Mouse (Mus musculus) central nervous system, embryonic 14 days (tissue): ENCODE results near the gene Ngrn. TPM values are rescaled to one million over a fixed set of nuclear protein-coding genes. Genes with fewer than 3 reads are reported as not detected.

Experiments used
- polyA plus RNA-seq: library from polyadenylated mRNA; depleted of rRNA; stranded (reverse); fragments of >200 nt; gene quantifications from 2 replicates; pipeline ENCODE4 v1.2.3, GENCODE M21; 2012; rRNA removed

Ngrn gene
- polyA plus RNA-seq, result 55.8 and 56.9 TPM in 2 replicates

DNA sequence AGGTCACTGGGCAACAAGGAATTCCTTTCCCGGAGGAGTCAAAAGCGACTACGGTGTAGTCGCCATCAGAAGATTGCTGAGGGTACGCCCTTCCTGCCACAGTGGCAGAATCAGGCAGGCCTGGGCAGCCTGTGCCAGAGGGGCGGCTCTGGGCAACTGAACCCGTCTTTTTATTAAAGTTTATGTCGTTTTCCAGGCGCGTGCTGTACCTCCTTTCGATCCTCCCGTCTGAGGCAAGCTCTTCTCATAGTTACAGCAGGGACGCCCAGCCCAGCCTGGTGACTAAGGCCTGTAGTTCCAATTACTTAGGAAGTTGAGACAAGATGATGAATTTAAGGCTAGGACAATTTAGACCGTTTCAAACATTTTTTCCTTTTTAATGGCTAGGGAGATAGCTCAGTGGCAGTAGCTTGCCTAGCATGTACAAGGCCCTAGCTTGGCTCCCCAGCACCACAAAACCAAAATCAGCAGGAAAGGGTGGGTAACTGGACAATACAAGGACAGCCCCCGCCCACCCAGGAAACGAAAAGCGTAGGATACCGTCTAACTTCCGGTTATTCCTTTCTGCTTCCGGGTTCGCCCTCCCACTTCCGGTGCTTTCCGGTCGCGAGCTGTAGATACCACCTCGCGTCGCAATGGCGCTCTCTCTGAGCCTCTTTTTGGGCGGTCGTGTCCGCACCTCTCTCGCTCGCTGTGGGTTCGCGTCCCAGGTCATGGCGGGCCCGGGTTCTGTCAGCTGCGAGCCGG, at the start of gene Ngrn:
TSS of gene Ngrn (plus strand) at position 591 of the 747 bp plus-strand sequence.

DNA sequence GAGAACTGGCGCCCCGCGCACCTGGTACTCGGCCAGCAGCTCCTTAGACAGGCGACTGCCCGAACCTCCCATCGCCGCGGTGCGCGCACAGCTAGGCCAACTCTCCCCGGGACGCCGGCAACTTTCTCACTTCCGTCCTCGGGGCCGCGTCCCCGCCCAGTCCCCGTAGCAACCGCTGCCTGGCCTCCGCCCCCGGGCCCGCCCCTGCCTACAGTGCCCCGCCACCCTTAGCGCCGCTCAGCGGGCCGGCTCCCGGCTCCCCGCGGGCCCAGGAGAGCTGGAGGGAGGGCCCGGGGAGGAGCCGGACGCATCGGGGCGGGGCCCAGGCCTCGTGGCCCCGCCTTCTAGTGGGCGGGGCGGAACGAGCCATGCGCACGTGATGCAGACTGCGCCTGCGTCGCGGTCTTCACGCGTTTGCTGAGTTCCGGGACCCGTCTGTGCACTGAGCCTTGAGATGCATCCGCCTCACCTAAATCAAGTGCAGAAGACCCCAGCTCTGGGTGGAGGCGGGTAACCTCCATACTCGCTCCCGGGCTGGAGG, 28.5 kb upstream of the Ngrn start, which contains the start of the genes Cib1 and Gdpgp1:
TSS of gene Cib1 (minus strand) at position 325 of the 541 bp plus-strand sequence.
TSS of gene Gdpgp1 (plus strand) at position 377 of the 541 bp plus-strand sequence.

DNA sequence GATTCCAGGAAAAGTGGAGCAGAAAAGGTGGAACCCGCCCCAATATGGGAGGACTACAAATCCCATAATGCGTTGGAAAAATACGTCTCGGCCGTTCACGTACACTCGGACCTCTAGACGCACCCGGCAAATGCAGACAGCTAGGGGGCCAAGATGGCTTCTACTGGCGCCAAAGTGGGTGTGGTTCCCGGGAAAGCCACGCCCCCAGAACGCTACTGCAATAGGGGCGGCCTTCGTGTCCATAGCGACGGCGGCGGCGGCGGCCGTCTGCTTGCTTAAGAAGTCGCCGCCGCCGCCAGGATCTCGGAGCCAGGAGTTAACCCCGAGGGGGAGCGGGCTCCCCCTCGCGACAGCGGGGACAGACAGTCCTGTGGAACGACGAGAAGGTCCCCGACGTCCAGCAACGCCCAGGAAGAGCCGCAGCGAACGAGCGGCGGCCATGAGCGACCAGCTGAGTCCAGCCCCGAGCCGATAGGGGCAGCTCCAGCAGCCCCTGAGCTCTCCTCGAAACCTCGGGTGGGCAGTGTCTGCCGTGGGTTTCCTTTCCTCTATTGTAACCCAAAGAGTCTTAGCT, 14.8 kb upstream of the Ngrn start, which contains the start of gene Ttll13:
TSS of gene Ttll13 (plus strand) at position 229 of the 574 bp plus-strand sequence.

DNA sequence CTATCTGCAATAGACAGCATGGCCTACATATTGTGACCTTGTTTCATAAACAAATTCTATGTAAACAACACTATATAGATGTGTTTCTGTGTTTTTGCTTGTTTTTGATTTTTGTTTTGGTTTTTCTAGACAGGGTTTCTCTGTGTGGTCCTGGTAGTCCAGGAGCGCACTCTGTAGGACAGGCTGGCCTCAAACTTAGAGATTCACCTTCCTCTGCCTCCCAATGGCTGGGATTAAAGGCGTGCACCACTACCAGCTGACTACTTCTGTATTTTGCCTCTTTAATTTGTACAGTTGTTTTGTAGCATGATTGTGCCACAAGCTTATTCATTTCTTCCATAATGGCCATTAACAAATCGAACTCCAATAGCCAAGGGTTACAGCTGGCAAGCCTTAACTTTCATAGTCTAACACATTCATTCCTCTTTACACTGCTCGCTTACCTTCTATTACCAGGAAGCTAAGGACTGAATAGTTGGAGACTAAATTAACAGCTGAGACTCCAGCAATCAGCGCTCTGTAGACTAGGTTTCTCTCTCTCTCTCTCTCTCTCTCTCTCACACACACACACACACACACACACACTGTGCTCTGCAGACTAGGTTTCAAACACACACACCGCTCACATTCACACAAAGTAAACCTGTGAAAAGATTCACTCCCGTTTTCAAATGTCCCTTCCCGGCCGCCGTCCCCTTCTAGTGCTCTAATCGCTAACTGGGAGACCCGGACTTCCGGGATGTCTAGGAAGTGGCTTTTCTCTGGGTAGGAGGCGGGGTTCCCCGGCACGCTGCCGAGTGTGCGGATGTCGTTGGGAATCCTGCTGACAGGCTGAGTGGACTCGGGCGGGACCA, 8.1 kb downstream of the Ngrn start, which contains the start of gene Vps33b:
TSS of gene Vps33b (plus strand) at position 753 of the 854 bp plus-strand sequence.

DNA sequence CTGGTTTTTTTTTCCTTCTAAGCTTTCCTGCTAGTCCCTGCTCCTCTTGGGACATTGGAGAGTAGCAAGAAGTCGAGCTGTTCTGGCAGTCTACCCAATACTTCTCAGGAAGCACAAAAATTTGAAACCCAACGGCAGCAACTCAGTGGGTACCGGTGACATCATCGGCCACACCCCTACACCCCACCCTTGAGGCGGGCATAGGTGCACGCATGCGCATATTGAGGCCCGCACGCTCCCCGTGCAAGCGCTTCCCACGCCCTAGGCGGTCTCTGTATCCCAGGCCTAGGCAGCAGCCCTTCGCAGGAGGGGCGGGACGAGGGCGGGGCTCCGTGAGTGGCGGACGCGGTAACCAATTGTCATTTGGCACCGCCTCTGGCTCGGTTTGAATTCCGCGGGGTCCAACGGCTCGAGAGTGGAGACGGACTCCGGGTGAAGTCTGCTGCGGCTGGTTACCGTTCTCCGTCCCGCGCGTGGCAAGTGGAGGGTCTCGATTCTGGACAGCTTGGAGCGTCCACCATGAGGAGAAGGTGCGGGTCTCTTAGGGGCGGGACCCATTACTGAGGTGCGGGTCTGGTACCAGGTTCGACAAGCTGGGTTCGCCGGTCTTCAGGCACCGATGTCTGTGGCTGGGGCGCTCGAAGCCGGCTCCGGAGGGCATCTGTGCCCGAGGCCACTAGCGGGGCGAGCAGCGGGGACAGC, 33.2 kb downstream of the Ngrn start, which contains the start of gene Prc1:
TSS of gene Prc1 (plus strand) at position 389 of the 702 bp plus-strand sequence.

Other genes starting within 250 kb of the Ngrn start
- 29.2 and 30.0 TPM in 2 replicates for gene Zfp710, start 236.4 kb upstream of the Ngrn start, polyA plus RNA-seq
- gene Idh2, start 145.8 kb upstream of the Ngrn start, polyA plus RNA-seq, result 287 and 310 TPM in 2 replicates
- 13.4 and 14.3 TPM in 2 replicates for gene Sema4b, start 74.4 kb upstream of the Ngrn start, polyA plus RNA-seq
- gene Cib1, start 28.4 kb upstream of the Ngrn start, polyA plus RNA-seq, result 29.5 and 31.9 TPM in 2 replicates
- 2.1 and 2.2 TPM in 2 replicates for gene Gdpgp1, start 28.4 kb upstream of the Ngrn start, polyA plus RNA-seq
- 0.86 and 0.93 TPM in 2 replicates for gene Ttll13, start 14.8 kb upstream of the Ngrn start, polyA plus RNA-seq
- 27.7 and 32.5 TPM in 2 replicates for gene Vps33b, start 8.4 kb downstream of the Ngrn start, polyA plus RNA-seq
- 47.2 and 66.5 TPM in 2 replicates for gene Prc1, start 33.2 kb downstream of the Ngrn start, polyA plus RNA-seq
- gene Rccd1, start 63.2 kb downstream of the Ngrn start, polyA plus RNA-seq, result 34.8 and 36.3 TPM in 2 replicates
- 75.7 and 80.0 TPM in 2 replicates for gene Unc45a, start 79.8 kb downstream of the Ngrn start, polyA plus RNA-seq
- 49.9 and 58.1 TPM in 2 replicates for gene Hddc3, start 81.9 kb downstream of the Ngrn start, polyA plus RNA-seq
- gene Man2a2, start 110.2 kb downstream of the Ngrn start, polyA plus RNA-seq, result 63.5 and 65.8 TPM in 2 replicates
- 7.8 and 13.0 TPM in 2 replicates for gene Fes, start 126.7 kb downstream of the Ngrn start, polyA plus RNA-seq
- 16.3 and 23.1 TPM in 2 replicates for gene Furin, start 144.2 kb downstream of the Ngrn start, polyA plus RNA-seq